Mouse (Mus musculus): Measurements from ENCODE around the gene Amigo2.

DNA sequence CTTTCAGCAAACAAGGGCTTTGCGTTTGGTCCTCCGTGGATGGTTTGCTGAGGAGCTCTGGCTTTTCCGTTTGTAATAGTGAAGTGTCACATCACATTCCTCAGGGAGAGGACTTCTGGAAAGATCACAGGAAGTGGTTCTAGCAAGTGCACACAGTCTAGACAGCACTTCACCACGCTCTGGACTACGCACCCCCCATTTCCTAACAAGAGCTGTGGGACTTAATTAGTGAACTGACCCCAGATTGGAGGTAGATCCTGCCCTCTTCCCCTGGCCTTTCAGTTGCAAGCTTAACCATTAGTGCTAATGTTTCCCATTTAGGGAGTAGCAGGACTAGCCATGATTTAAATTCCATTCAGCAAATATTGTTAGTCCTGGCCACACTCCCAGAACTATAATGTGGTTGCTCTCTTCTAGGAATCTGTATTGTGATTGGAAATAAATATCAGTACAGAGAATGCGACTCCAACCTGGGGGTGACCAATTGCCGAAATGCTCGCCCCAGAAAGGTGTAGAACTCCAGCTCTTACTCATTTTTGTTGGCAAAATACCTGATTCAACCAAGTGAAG lies 10.2 kb upstream of the Amigo2 start:
- TF ChIP-seq GATA1 (IDR thresholded peaks at IDR 0.05; ENCODE audit: low read depth, low read length) = no peak
- no peak for TF ChIP-seq POLR2A (IDR thresholded peaks at IDR 0.05; ENCODE audit: control insufficient read depth in 1 of 2, insufficient read depth in 1 of 2, low read depth in 1 of 2, low read length in 2 of 2, poor library complexity in 1 of 2)
- no peak for TF ChIP-seq E2F4 (IDR thresholded peaks at IDR 0.05; ENCODE audit: borderline replicate concordance, low read depth, low read length)
- no peak for TF ChIP-seq CTCF (IDR thresholded peaks at IDR 0.05 in 2 of 3, conservative IDR thresholded peaks at IDR 0.05 in 1 of 3; ENCODE audit: control insufficient read depth in 1 of 3, insufficient read depth in 1 of 3, low read depth in 2 of 3, low read length in 3 of 3, poor library complexity in 1 of 3, severe bottlenecking in 1 of 3)
- TF ChIP-seq POLR2AphosphoS5 (IDR thresholded peaks at IDR 0.05; ENCODE audit: borderline replicate concordance, low read depth, low read length) = no peak
- TF ChIP-seq KAT2A (conservative IDR thresholded peaks at IDR 0.05; ENCODE audit: low read depth, low read length) = no peak
- no peak for TF ChIP-seq ETS1 (IDR thresholded peaks at IDR 0.05; ENCODE audit: low read depth, low read length)
- no peak for TF ChIP-seq JUND (IDR thresholded peaks at IDR 0.05; ENCODE audit: low read depth, low read length)
- TF ChIP-seq GABPA (IDR thresholded peaks at IDR 0.05; ENCODE audit: low read depth, low read length) = no peak
- no peak for TF ChIP-seq MAX (IDR thresholded peaks at IDR 0.05; ENCODE audit: low read length)
- TF ChIP-seq TCF12 (IDR thresholded peaks at IDR 0.05; ENCODE audit: low read depth, low read length) = no peak
- TF ChIP-seq TBP (IDR thresholded peaks at IDR 0.05; ENCODE audit: low read depth, low read length) = no peak

Data from MEL (cell line).